Mouse (Mus musculus): ENCODE measurements around the gene Cfap46. TPM values are rescaled to one million over a fixed set of nuclear protein-coding genes. Genes with fewer than 3 reads are reported as not detected.
A peak's percentile ranks its signal among the peaks of the same experiment; 100 is the strongest.
"Not testable (repeated sequence)": the region's sequence is repeated elsewhere in the genome, so short reads cannot be mapped to it uniquely, and the experiment has no call there.

Gene Cfap46
- total RNA-seq, 4 experiments from 2014 or later: 0.52 to 1.6 (median 0.99) TPM

DNA sequence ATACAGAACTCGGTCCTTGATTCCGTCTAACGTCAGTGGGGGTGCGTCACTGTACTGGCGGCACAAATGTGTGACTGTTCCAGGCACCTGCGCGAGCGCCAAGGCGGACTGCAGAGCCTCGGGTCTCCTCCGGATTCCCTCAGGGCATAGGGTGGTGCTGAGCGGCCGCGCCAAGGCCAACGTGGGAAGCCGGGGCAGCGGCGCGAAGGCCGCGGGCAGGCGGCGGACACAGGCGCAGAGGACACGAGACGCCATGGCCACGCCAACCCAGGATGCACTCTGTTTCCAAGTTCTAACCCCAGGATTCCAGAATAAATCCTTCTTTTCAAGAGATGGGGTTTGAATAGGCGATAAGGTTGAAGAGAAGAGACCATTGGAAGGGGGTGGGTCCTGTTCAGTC is 23.7 kb downstream of the Cfap46 start:
- not testable (repeated sequence) for DNase-seq

GRCm38 (mm10) chr7:139649698-139650097 is 33.9 kb downstream of the Cfap46 start:
- DNase-seq: no peak

GRCm38 (mm10) chr7:139648107-139648824 is 35.4 kb downstream of the Cfap46 start:
- peak; percentile 70 for DNase-seq

DNA sequence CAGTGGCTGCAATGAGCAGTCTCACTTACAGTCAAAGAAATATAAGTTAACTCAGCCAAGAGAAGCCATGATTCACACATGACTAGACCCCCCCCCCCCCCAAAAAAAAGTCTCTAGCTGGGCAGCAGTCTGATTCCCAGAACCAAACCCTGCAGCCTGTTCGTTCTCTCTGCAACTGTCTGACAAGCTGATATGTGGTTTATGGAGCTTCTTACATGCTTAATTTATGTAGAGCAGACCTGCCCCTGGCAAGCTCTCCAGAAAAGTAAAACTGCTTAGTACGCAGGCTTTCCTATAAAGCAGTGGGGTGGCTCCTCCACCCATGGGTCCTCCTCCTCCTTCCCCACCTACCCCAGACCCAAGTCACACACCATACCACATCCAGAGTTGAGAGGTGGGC is 50.2 kb downstream of the Cfap46 start:
- no peak for DNase-seq

GRCm38 (mm10) chr7:139625156-139625555 is 58.5 kb downstream of the Cfap46 start:
- no peak for DNase-seq

DNA sequence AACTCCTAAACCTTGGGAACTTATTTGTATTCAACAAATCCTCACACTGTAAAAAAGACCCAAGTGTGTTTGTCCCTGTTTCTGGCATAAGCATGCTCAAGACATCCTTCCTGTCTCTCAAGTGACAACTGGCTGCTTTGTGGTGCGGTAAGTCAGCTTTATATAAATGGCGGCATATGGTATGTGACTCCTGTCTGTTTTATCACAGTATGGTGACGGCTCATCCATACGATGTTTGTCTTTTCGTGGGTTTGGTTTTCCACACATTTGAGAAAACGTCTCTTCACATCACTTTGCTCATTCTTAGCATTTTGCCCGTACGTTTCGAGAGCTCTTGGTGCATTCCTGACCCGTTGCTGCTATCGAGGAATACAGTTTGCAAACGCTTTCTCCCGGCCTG is 61.0 kb downstream of the Cfap46 start:
- no peak for DNase-seq

- DNase-seq: peak; percentile 34
Observed at GRCm38 (mm10) chr7:139615767-139616766, 67.5 kb downstream of the Cfap46 start.

DNA sequence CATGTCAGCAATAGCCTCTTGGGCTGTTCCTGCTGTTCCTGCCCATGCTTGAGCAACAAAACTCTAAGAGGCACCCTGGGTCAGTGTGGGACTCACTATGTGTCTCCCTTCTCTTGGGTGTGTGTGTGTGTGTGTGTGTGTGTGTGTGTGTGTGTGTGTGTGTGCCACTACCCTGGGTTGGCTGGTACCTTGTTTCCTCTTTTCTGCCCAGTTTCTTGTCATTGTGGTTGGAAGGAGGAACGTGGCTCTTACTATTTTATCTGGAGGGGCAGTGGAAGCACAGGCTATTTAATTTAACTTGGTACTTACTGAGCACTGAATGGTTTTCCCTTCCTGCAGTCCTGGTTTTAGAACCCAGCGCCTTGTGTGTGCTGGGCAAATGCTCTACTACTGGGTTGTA is 73.3 kb downstream of the Cfap46 start:
- no peak for DNase-seq

DNA sequence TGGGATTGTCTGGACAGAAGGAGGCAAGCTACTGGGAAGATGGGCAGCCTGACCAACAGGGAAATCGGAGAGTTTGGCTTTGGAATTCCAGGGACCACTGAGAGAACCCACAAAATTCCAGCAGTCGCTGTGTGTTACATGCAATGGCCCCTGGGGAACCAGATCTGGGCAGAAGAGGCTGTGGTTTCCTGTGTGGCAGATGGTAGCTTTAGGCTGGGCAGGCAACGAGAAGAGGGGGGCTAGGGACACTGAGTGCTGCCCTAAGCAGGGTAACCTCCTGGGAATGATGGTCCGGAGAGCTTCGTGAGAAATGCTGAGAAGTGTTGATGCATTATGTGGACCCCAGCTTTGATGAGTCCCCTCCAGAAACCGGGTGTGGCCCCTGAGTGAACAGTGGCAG is 87.8 kb downstream of the Cfap46 start:
- DNase-seq: no peak

DNA sequence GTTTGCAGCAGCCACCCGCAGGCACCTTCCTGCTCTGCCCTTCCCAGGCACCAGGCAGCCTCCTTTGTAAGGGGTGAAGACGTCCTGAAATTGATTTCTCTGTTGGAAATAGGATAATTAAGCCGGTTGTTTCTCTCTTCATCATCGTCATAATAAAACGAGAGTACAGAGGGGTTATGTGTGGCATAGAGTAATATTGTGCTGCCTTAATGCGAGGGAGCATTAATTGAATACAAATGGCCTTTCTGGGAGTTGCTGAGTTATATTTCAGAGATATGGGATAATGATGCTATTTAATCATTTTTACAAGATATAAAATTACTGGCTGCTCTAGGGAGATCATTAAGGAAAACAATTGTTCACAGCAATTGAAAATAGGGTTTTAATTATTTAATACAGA is 88.3 kb downstream of the Cfap46 start:
- no peak for DNase-seq

- no peak for DNase-seq
Observed at GRCm38 (mm10) chr7:139591311-139591710, 92.3 kb downstream of the Cfap46 start.

DNA sequence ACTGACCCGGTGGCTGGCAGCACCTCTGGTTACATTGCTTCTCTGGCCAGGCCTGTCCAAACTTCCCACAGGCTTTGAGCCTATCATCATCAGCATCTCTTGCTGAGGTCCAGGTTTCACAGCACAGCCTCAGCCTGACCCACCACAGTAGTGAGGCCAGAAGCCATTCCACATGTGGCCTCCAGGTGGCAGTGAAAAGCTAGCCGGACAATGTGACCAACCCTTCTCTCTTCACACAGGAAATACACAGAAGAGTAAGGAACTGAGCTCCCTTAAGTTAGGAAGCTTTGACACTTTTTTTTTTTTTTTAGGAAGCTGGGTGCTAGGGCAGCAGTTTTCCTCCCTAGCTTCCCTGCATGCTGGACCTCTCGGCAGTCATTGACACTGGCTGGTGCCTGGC is 93.3 kb downstream of the Cfap46 start:
- DNase-seq: no peak

DNA sequence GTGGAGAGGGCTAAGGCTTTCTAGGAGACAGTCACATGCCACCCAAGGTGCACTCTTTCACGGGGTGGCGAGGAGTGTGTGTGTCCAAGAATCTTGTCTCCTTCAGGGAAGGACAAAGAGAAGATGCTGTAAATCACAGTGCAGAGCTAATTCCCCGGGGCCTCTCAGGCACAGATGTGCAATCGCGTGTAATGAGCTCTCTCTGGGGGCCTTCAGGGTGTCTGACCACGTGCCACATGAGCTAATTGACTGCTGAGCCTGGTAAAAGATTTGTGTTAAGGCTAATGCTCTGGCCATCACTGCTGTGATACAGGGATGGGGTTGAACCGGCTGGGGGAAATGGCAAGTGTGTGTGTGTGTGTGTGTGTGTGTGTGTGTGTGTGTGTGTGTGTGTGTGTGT is 95.7 kb downstream of the Cfap46 start:
- no peak for DNase-seq

DNA sequence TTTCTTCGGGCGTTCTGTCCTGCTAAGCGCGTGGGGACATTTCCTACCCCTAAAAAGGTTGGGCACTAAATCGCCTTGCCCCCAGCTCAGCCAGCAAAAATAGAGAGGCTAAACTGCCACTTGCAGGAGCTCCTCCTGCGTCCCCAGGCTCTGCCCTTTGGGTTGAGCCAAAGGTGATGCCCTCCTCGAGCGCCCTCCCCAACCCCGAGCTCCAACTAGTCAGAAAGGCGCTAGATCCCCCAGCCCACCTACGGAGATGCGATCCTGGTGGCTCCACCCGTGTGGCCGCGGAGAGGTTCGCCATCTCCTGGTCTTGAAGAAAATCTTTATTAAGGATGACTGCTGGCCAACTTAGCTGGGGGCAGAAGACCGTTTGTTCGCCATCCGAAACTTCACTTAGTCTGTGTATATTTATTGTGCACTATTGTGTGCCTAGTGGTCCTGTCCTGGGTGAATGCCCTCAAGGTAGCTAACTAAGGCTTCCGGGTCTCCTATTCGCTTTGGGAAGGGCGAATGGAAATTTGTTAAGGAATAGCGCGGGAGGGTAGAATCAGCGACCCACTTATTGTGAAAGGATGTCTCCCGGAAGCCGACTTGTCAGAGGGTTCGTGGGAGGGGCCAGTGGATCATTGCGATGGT is 98.3 kb downstream of the Cfap46 start:
- DNase-seq: no peak

- DNase-seq: no peak
Observed at GRCm38 (mm10) chr7:139584221-139585175, 99.1 kb downstream of the Cfap46 start.

DNA sequence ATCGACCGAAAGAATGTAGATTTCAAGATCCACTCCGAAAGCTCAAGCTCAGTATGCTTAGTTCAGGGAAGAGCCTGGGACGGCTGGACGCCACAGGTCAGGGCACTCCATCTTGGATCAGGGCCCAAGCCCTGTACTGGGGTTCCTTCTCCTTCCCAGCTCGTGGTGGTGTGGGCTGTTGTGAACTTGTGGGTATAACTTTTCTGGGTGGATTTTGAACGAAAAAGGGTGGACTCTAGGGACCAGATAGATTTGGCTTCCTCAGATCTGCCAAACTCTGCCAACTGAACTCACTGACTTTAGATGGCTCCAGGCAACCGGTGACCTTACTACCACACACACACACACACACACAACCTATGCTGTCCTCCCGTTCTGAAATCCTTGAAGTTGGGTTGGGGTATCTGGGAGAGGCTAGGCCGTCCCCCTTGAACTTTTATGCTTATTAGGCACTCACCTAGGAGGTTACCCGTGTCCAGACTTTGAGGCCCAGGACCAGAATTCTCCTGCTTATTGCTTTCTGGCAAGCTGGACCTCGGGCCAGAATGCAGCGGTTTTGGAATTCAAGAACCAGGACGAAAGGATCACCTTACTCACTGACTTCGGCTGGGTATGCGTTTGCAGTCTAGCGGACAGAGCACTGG is 100.4 kb downstream of the Cfap46 start:
- DNase-seq: no peak

GRCm38 (mm10) chr7:139582595-139582994 is 101.0 kb downstream of the Cfap46 start, which contains the start of gene Nkx6-2:
Nkx6-2 (minus strand) TSS chr7:139582797.
- no peak for DNase-seq

DNA sequence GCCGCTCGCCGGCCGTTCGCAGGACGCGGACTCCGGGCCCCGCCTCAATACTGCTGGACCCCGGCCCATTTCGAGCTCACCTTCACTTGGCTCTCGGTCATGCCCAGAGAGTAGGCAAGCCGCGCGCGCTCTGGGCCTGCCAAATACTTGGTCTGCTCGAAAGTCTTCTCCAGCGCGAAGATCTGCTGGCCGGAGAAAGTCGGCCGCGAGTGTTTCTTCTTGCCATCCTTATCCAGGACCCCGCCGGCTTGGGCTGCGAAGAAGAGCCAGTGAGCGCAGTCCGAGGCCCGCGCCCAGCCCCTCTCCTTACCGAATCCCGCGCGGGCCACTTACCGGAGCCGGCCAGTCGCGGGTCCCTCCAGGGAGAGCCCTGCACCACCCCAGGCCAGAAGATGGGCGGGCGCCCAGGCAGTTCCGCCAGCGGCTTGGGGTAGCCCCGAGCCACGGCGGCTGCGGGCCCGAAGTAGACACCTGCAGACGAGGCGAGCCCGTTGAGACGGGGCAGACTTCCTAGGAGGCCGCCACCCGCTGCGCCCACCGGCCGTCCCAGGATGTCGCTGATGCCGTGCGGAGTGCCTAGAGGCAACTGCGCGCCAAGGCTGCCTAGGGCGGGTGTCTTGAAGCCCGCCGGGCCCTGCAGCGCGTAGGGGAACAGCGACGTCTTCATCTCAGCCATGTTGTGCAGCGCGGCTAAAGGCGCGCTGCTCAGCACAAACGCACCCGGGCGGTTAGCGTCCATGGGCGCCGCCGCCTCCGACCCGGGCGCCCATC is 101.6 kb downstream of the Cfap46 start:
- DNase-seq: no peak

DNA sequence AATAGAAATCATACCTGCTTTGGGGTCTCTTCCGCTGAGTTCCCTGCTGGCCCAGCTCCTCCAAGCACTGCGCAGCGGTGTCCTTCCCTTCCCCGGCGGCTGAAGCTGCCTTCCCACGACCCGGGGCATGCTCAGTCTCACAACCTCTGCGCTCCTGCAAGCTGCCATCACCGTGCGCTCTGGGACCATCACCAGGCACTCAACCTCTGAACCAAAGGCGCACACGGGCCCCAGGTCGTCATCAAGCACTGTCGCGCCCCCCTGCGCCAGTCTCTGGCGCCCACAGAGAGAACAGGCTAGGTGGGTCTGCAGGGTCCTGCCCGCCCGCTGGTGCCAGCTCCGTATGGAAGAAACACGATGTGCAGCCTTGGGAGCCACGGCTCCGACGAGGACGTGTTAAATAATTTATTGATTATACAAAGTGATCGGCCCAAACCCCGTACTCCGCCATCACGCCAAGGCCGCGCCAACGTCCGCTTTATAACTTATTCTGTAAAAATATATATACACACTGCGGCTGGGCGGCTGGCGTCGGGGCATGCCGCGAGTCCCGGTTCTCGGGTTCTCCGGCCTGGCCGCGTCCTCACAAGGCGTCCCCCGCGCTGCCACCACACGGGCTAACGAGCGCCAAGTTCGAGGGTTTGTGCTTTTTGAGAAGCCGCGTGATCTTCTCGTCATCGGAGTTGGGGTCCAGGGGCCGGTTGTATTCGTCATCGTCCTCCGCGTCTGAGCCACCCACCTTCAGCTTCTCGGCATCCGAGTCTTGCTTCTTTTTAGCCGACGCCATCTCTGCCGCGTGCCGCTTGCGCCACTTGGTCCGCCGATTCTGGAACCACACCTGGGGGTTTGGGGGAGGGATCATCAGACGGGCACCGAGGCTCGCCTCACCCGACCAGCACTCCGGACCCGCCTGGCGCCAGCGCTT is 102.5 kb downstream of the Cfap46 start:
- DNase-seq: no peak

Data from adrenal gland, adult 8-10 months (tissue).